Mouse (Mus musculus): ENCODE measurements around the gene Gm3460. TPM values are rescaled to one million over a fixed set of nuclear protein-coding genes. Genes with fewer than 3 reads are reported as not detected.
"Not testable (repeated sequence)": the region's sequence is repeated elsewhere in the genome, so short reads cannot be mapped to it uniquely, and the experiment has no call there.

Gene Gm3460
- total RNA-seq (2014; fragmentation: Nextera tagmentation) (not detected in 2 replicates), total RNA-seq (2017) (not detected in 2 replicates)

- ATAC-seq (replicated peaks; ENCODE audit: poor library complexity, severe bottlenecking): not testable (repeated sequence)
Observed at GRCm38 (mm10) chr14:6622318-6622717, at the start of gene Gm3460. Gm3460 (minus strand) TSS chr14:6622418.

GRCm38 (mm10) chr14:6606436-6606835 is 15.8 kb downstream of the Gm3460 start:
- not testable (repeated sequence) for ATAC-seq (replicated peaks; ENCODE audit: poor library complexity, severe bottlenecking)

- not testable (repeated sequence) for ATAC-seq (replicated peaks; ENCODE audit: poor library complexity, severe bottlenecking)
Observed at GRCm38 (mm10) chr14:6605004-6605403, 17.2 kb downstream of the Gm3460 start.

- ATAC-seq (replicated peaks; ENCODE audit: poor library complexity, severe bottlenecking): not testable (repeated sequence)
Observed at GRCm38 (mm10) chr14:6604551-6604950, 17.7 kb downstream of the Gm3460 start.

GRCm38 (mm10) chr14:6590513-6590912 is 31.7 kb downstream of the Gm3460 start, which contains the start of gene Gm3629:
Gm3629 (minus strand) TSS chr14:6590613.
- not testable (repeated sequence) for ATAC-seq (replicated peaks; ENCODE audit: poor library complexity, severe bottlenecking)

Other genes starting within 250 kb of the Gm3460 start
- gene Gm16440, start 232.1 kb downstream of the Gm3460 start, total RNA-seq (2014; fragmentation: Nextera tagmentation): not detected in 2 replicates
- not detected in 2 replicates for gene Gm16440, start 232.1 kb downstream of the Gm3460 start, total RNA-seq (2017)
- not detected in 2 replicates for gene Gm3591, start 209.9 kb downstream of the Gm3460 start, total RNA-seq (2014; fragmentation: Nextera tagmentation)
- 0.13 TPM in 1 of 2 replicates, not detected in the other for gene Gm3591, start 209.9 kb downstream of the Gm3460 start, total RNA-seq (2017)
- not detected in 2 replicates for gene Gm3594, start 177.8 kb downstream of the Gm3460 start, total RNA-seq (2014; fragmentation: Nextera tagmentation)
- gene Gm3594, start 177.8 kb downstream of the Gm3460 start, total RNA-seq (2017): not detected in 2 replicates
- not detected in 2 replicates for gene Gm8356, start 85.1 kb downstream of the Gm3460 start, total RNA-seq (2014; fragmentation: Nextera tagmentation)
- not detected in 2 replicates for gene Gm8356, start 85.1 kb downstream of the Gm3460 start, total RNA-seq (2017)
- not detected in 2 replicates for gene Gm3629, start 31.8 kb downstream of the Gm3460 start, total RNA-seq (2014; fragmentation: Nextera tagmentation)
- not detected in 2 replicates for gene Gm3629, start 31.8 kb downstream of the Gm3460 start, total RNA-seq (2017)
- gene Gm10251, start 61.8 kb upstream of the Gm3460 start, total RNA-seq (2014; fragmentation: Nextera tagmentation): not detected in 2 replicates
- gene Gm10251, start 61.8 kb upstream of the Gm3460 start, total RNA-seq (2017): not detected in 2 replicates
- not detected in 2 replicates for gene Gm8050, start 97.8 kb upstream of the Gm3460 start, total RNA-seq (2014; fragmentation: Nextera tagmentation)
- gene Gm8050, start 97.8 kb upstream of the Gm3460 start, total RNA-seq (2017): not detected in 2 replicates
- not detected in 2 replicates for gene Gm3636, start 119.9 kb upstream of the Gm3460 start, total RNA-seq (2014; fragmentation: Nextera tagmentation)
- gene Gm3636, start 119.9 kb upstream of the Gm3460 start, total RNA-seq (2017): not detected in 2 replicates
- not detected in 2 replicates for gene Gm8362, start 152.0 kb upstream of the Gm3460 start, total RNA-seq (2014; fragmentation: Nextera tagmentation)
- gene Gm8362, start 152.0 kb upstream of the Gm3460 start, total RNA-seq (2017): not detected in 2 replicates
- gene Gm3642, start 217.9 kb upstream of the Gm3460 start, total RNA-seq (2014; fragmentation: Nextera tagmentation): not detected in 2 replicates
- not detected in 2 replicates for gene Gm3642, start 217.9 kb upstream of the Gm3460 start, total RNA-seq (2017)